Mouse (Mus musculus): ENCODE measurements at regions not wholly inside any gene's neighbourhood (a gene's known extent, or its start where the extent isn't known, plus 50 kb on each side); places are given as distances from the start of the nearest gene placed in this dataset.

DNA sequence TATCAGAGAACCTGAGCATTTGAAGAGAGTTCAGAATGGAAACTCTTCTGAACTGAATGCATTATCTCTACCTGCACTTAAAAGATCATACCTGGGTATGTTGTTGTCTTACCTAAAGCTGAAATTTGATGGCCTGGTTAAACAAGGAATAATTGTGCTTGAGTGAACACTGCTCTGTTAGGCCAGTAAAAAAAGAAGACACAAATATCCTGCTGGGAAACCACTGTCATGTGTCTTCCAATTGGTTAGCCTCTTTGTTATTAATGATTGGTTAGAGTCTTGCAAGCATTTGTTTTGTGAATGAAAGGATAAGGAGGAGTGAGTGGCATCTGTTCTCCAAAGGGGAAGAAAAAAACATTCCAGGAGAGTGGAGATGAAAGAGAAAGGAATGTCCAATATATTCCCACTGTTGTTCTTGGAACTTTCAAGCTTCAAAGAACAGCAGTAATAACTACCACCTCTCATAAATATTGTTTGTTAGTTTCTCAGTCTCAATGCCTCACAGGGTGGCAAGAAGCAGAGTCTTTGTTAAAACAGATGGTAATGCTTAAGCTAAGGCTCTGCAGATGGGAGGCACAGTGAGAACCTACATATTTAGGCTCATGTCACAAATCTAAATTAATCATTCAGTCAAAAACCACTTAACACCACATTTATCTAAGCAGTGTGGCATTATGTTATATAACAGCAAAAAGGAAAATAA lies 165.5 kb downstream of the Dsel start:
- ATAC-seq (ENCODE audit: low TSS enrichment): peak; percentile 44; the same call in 1 of the 2 replicates

DNA sequence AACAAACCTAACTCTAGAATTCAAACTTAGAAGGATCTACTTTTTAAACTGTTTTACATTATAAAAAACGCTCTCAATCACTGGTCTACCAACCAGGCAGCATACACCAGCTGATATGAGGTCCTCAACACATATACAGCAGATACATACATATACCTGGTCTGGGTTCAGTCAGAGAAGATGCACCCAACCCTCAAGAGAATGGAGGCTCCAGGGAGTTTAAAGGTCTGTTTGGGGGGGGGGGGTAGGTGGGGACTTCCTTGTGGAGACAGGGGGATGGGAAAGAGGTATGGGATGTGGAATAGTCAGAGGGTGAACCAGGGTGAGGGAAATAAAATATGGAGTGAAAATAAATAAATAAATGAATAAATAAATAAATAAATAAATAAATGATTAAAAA lies 203.8 kb downstream of the Dsel start:
- no peak for ATAC-seq (ENCODE audit: low TSS enrichment)

DNA sequence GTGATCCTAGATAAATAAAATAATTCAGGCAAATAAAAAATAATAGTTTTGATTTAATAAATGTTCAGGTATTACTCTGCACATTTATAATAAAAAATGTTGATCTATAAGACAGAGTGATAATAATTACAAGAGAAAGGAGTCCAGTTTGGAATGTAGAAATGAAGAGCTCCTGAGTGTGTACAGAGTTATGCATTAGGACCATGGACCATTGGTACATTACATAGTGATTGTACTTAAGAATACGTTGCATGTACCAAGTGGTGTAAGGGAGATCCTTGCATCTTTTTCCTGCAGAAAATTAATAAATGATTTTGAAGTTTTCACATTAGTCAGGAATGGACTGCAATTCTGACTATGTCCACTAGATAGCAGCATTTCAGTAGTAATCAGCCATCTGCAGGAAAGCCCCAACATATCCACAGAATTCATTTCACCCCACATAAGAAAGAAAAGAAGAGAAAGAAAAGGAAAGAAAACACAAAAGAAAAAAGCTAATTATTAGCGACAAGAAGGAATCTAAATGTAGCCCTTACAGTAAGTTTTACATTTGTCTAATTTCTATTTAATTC lies 204.5 kb downstream of the Dsel start:
- ATAC-seq (ENCODE audit: low TSS enrichment): no peak; the same call in 1 of the 2 replicates

DNA sequence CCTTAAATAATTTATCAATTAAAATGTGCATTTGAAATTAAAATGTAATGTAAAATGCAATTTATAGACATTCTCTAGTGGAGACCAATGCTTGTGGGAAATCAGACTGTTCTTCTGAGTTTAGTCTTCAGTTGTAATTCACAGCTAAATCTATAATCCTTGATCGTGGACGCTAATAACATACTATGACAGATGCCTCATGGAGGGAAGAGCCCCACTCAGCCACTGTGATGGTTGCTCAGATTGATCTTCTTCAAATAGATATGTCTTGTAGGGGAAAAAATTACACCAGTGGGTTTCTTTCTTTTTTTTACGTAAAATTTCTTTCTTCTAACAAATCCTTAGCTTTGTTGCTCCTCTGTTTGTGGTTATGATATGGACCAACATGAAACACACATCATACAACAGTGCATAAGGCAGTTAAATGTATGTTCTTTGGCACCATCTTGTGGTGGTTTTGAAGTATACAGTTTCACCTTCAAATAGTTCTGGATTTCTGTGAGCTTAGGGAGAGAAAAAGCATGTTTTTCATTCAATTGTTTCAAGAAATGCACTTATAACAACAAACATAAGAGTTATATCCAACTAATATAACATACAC lies 230.8 kb downstream of the Dsel start:
- peak; percentile 93 for ATAC-seq (ENCODE audit: low TSS enrichment)
